Comparison of ENCODE assay signal across 31 mouse cellular contexts in the genomic region with DNA sequence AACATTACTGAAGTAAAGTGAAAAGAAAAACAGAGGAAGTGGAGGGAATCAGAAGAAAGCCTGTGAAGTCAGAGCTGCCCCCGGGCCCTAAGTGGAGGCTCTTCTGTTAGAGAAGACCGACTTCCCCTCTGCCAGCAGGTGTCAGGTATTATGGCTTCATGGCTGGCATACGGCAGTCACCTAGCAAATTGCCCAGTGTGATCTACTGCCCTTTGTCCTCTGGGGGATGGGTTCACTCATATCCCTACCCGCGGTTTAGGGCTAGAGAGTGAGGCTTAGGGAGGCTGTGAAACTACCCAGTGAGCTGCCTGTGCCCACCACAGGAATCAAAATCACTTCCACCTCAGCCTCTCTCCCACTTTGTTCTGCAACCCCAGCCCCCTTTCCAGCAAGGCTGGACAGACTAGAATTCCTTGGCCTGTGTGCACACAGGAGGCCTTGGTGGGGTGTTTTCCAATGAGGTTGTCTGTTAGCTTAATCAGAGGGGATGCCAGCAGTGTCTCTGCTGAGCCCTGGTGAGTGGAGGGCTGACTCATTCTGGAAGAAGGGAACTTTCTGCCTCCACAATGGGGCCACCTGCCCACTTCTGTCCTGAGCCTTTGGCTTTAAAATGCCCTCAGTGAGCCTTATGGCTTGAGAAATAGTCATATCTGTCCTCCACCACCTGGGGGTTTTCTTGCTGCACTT. TPM values are rescaled to one million over a fixed set of nuclear protein-coding genes. Genes with fewer than 3 reads are reported as not detected.
DNase-seq lines count a peak whose midpoint lies in the region; ATAC-seq and TF ChIP-seq lines count a peak whose summit lies in the region.
"Had no signal": no experiment of that assay in that cellular context is flagged by ENCODE, and none has a peak within 500 bp of the region (broad histone marks: within the 10 kb centered on the region; RNA-seq: fewer than 3 reads in every experiment).

No protein-coding gene starts in this region.

- no peaks in the 10 kb centered on the region for H3K36me3 ChIP-seq in kidney, embryonic 14.5 days (ENCODE audit: control insufficient read depth, insufficient read depth, low read length)
- no peaks in the 10 kb centered on the region for H3K36me3 ChIP-seq in small intestine, adult 2 months (ENCODE audit: control insufficient read depth, insufficient read depth, low read length)
- no peaks in the 10 kb centered on the region for H3K36me3 ChIP-seq in heart, adult 2 months (ENCODE audit: control insufficient read depth, insufficient read depth, low read length)
- H3K36me3 ChIP-seq: embryonic facial prominence, embryonic 12.5 days; hindbrain, embryonic 10.5 days; limb, embryonic 13.5 days; midbrain, embryonic 13.5 days; neural tube, embryonic 12.5 days had no signal

- peak; percentile 31 for DNase-seq in kidney, adult 18-20 months
- peak; percentile 24 for DNase-seq in testis, postnatal 10 days (ENCODE audit: low spot score)
- no peak for DNase-seq in testis, postnatal 14 days (ENCODE audit: low spot score)
- peak; percentile 19 for DNase-seq in kidney, postnatal 10 days
- DNase-seq in heart, adult 2 months = no peak
- no peak for DNase-seq in urinary bladder, adult 18-20 months (ENCODE audit: low spot score in 2 of 2)
- DNase-seq: adrenal gland, adult 2 months; cerebellum, adult 11-12 months; cerebellum, postnatal 14 days; gastrocnemius, adult 2 months; layer of hippocampus, adult 9-11 months; lung, embryonic 14.5 days; lung, postnatal 36 days; retina, postnatal 1 day; right cerebral cortex, postnatal 25 days; thymus, adult 2 months; thymus, postnatal 4 days had no signal

- 0 out of 2 replicates have a peak, but pooled peaks cover 3% of the 10 kb centered on the region for H3K4me1 ChIP-seq in kidney, embryonic 14.5 days (ENCODE audit: control insufficient read depth, insufficient read depth, low read length)
- peaks cover 7% of the 10 kb centered on the region for H3K4me1 ChIP-seq in small intestine, adult 2 months (ENCODE audit: control insufficient read depth, insufficient read depth, insufficient read length, low read length)
- H3K4me1 ChIP-seq in heart, adult 2 months (ENCODE audit: control insufficient read depth, insufficient read depth, low read length) = no peaks in the 10 kb centered on the region
- H3K4me1 ChIP-seq: limb, embryonic 13.5 days had no signal

- TF ChIP-seq EP300 in heart, adult 2 months (IDR thresholded peaks at IDR 0.05; ENCODE audit: insufficient read depth, low read depth, low read length) = no peak

- H3K9ac ChIP-seq in kidney, embryonic 14.5 days (ENCODE audit: low read depth, low read length) = no peak overlapping the region
- no peak overlapping the region for H3K9ac ChIP-seq in heart, adult 2 months (ENCODE audit: low read depth, low read length)
- H3K9ac ChIP-seq: embryonic facial prominence, embryonic 12.5 days; limb, embryonic 13.5 days; liver, embryonic 14.5 days; lung, embryonic 14.5 days; midbrain, embryonic 13.5 days; neural tube, embryonic 12.5 days had no signal

- intact Hi-C loops in heart, adult 2 months (cut with DNase I) = loop anchor here (5.0 kb wide), 1 partner anchor 160 kb away; no protein-coding TSS in a partner anchor

- no peak for ATAC-seq in kidney, embryonic 14.5 days (ENCODE audit: low FRiP score, low TSS enrichment)
- ATAC-seq: forebrain, embryonic 14.5 days; hindbrain, embryonic 16.5 days; midbrain, embryonic 13.5 days; Patski had no signal

- H3K27ac ChIP-seq in kidney, embryonic 14.5 days (ENCODE audit: low read depth, low read length) = no peak overlapping the region
- H3K27ac ChIP-seq in small intestine, adult 2 months (ENCODE audit: insufficient read depth, low read depth, low read length) = no peak overlapping the region
- no peak overlapping the region for H3K27ac ChIP-seq in heart, adult 2 months
- H3K27ac ChIP-seq: embryonic facial prominence, embryonic 12.5 days; gastrocnemius, adult 2 months; hindbrain, embryonic 10.5 days; kidney, postnatal 0 days; limb, embryonic 13.5 days; liver, embryonic 14.5 days; midbrain, embryonic 13.5 days; neural tube, embryonic 12.5 days had no signal

- H3K27me3 ChIP-seq in kidney, embryonic 14.5 days (ENCODE audit: control insufficient read depth, insufficient read depth, low read length) = no peaks in the 10 kb centered on the region; the same call in 1 of the 2 replicates
- H3K27me3 ChIP-seq in small intestine, adult 2 months (ENCODE audit: control insufficient read depth, insufficient read depth, low read length) = no peaks in the 10 kb centered on the region
- H3K27me3 ChIP-seq in heart, adult 2 months (ENCODE audit: control insufficient read depth, insufficient read depth, low read length) = no peaks in the 10 kb centered on the region

- no peak overlapping the region for H3K4me2 ChIP-seq in kidney, embryonic 14.5 days (replicated peaks; ENCODE audit: low read depth, low read length)
- H3K4me2 ChIP-seq: embryonic facial prominence, embryonic 12.5 days; heart, embryonic 11.5 days; limb, embryonic 13.5 days; lung, embryonic 14.5 days; midbrain, embryonic 13.5 days; neural tube, embryonic 12.5 days had no signal

- no peaks in the 10 kb centered on the region for H3K9me3 ChIP-seq in kidney, embryonic 14.5 days (ENCODE audit: control insufficient read depth, low read length)
- H3K9me3 ChIP-seq: embryonic facial prominence, embryonic 12.5 days; hindbrain, embryonic 10.5 days; limb, embryonic 13.5 days; megakaryocyte, embryonic 14.5 days; midbrain, embryonic 13.5 days; neural tube, embryonic 12.5 days had no signal

- 0 out of 2 replicates have a peak, but pooled peaks have one; percentile 3 for TF ChIP-seq CTCF in small intestine, adult 2 months (IDR thresholded peaks at IDR 0.05; ENCODE audit: extremely low read depth, insufficient read length, insufficient replicate concordance, low read depth, low read length)
- TF ChIP-seq CTCF in heart, adult 2 months (IDR thresholded peaks at IDR 0.05) = no peak

- TF ChIP-seq POLR2A in small intestine, adult 2 months (IDR thresholded peaks at IDR 0.05; ENCODE audit: low read depth, low read length) = no peak
- TF ChIP-seq POLR2A in heart, adult 2 months (IDR thresholded peaks at IDR 0.05; ENCODE audit: insufficient read depth, low read depth, low read length) = no peak

- H3K4me3 ChIP-seq in kidney, embryonic 14.5 days (ENCODE audit: low read length) = no peak overlapping the region
- H3K4me3 ChIP-seq in small intestine, adult 2 months (ENCODE audit: low read depth, low read length) = no peak overlapping the region
- no peak overlapping the region for H3K4me3 ChIP-seq in heart, adult 2 months
- H3K4me3 ChIP-seq: embryonic facial prominence, embryonic 12.5 days; gastrocnemius, adult 2 months; hindbrain, embryonic 10.5 days; limb, embryonic 13.5 days; megakaryocyte, embryonic 14.5 days; midbrain, embryonic 13.5 days; neural tube, embryonic 12.5 days had no signal

- H3K79me2 ChIP-seq in heart, adult 2 months (replicated peaks; ENCODE audit: control insufficient read depth, insufficient read depth, low read length) = no peaks in the 10 kb centered on the region

- 46% methylated on average over 5 of the region's 5 CpGs for WGBS in kidney, embryonic 14.5 days
- 16% methylated on average over 5 of the region's 5 CpGs for WGBS in small intestine, adult 2 months
- WGBS in heart, adult 2 months = 73% methylated on average over 5 of the region's 5 CpGs

RNA-seq across cellular contexts. Expression of a gene that starts 1.4 kb away (rescaled TPM):
- 1.1 and 2.6 TPM in 2 replicates for polyA plus RNA-seq in kidney, embryonic 14.5 days (2014; fragmentation: Nextera tagmentation; extraction: Ambion mirVana)
- 3.2 and 3.6 TPM in 2 replicates for polyA plus RNA-seq in small intestine, adult 2 months (2012; rRNA removed)
- 1 to 10 TPM; 1.3 to 1.6 TPM for total RNA-seq in heart, adult 2 months (2021)
- polyA plus RNA-seq in heart, adult 2 months (2012; rRNA removed) = 3.0 and 3.3 TPM in 2 replicates

RNA-seq across cellular contexts. Expression of a gene that starts 27.1 kb away (rescaled TPM):
- polyA plus RNA-seq in kidney, embryonic 14.5 days (2014; fragmentation: Nextera tagmentation; extraction: Ambion mirVana) = 0.10 and 0.31 TPM in 2 replicates
- polyA plus RNA-seq in small intestine, adult 2 months (2012; rRNA removed) = 2.4 and 4.8 TPM in 2 replicates
- 1 to 10 TPM; 2.6 to 3.7 TPM for total RNA-seq in heart, adult 2 months (2021)
- polyA plus RNA-seq in heart, adult 2 months (2012; rRNA removed) = 2.3 and 2.9 TPM in 2 replicates
- polyA plus RNA-seq: Patski had no signal

Comparison
In these comparisons a context has a peak if more than half of its experiments do, and no peak if none do; other contexts are left out.
1. DNase-seq: peak in kidney, adult 18-20 months (single experiment), testis, postnatal 10 days (single experiment) and kidney, postnatal 10 days (single experiment); none in testis, postnatal 14 days (single experiment), heart, adult 2 months (0 of 2) and urinary bladder, adult 18-20 months (0 of 2).